Mouse (Mus musculus) heart, embryonic 14.5 days (tissue): ENCODE data around the gene Sirt5. TPM values are rescaled to one million over a fixed set of nuclear protein-coding genes. Genes with fewer than 3 reads are reported as not detected.

Source experiments
- ATAC-seq: fragments of 200-750 bp; cut with Nextera tagmentation; 2 replicates; pipeline ENCODE4 v1.8.0; 2017; ENCODE audit warnings: low read depth, moderate TSS enrichment; ENCODE audit not compliant: insufficient number of reproducible peaks, insufficient read depth, low FRiP score
- H3K27ac ChIP-seq, 2 experiments: fragments of 200-500 bp in 1 of 2; fragments of 300-500 bp in 1 of 2; sonication (generic) in 1 of 2; replicated peaks in 1 of 2; 2 replicates each; pipeline ENCODE4 v1.5.1; 2012 to 2014; ENCODE audit warnings: low read depth in 2 of 2, low read length in 2 of 2, control low read depth in 1 of 2, mild to moderate bottlenecking in 1 of 2, mixed read lengths in 1 of 2; ENCODE audit not compliant: control insufficient read depth in 1 of 2, insufficient read depth in 1 of 2
- H3K27me3 ChIP-seq: fragments of 300-500 bp; sonication (generic); 2 replicates; pipeline ENCODE4 v1.6.1; 2014; ENCODE audit warnings: mild to moderate bottlenecking, low read length, control low read depth; ENCODE audit not compliant: control insufficient read depth, insufficient read depth
- H3K36me3 ChIP-seq: fragments of 300-500 bp; sonication (generic); 2 replicates; pipeline ENCODE4 v1.6.1; 2014; ENCODE audit warnings: mild to moderate bottlenecking, control low read depth, low read length, mixed read lengths; ENCODE audit not compliant: control insufficient read depth, insufficient read depth
- H3K4me1 ChIP-seq, 2 experiments: fragments of 200-500 bp in 1 of 2; fragments of 300-500 bp in 1 of 2; sonication (generic) in 1 of 2; 2 replicates each; pipeline ENCODE4 v1.6.1; 2012 to 2014; ENCODE audit warnings: low read length in 2 of 2, control low read depth in 1 of 2, mixed read lengths in 1 of 2; ENCODE audit not compliant: control insufficient read depth in 2 of 2, insufficient read depth in 2 of 2
- H3K4me2 ChIP-seq: fragments of 300-500 bp; sonication (generic); 2 replicates; pipeline ENCODE4 v1.6.1; 2014; ENCODE audit warnings: mild to moderate bottlenecking, low read length
- H3K4me3 ChIP-seq, 2 experiments: fragments of 200-500 bp in 1 of 2; fragments of 300-500 bp in 1 of 2; sonication (generic) in 1 of 2; 2 replicates each; pipeline ENCODE4 v1.5.1; 2012 to 2014; ENCODE audit warnings: low read length in 2 of 2, mild to moderate bottlenecking in 2 of 2, control low read depth in 1 of 2, low read depth in 1 of 2, moderate library complexity in 1 of 2; ENCODE audit not compliant: control insufficient read depth in 1 of 2, insufficient read depth in 1 of 2
- H3K9ac ChIP-seq: fragments of 300-500 bp; sonication (generic); 2 replicates; pipeline ENCODE4 v1.6.1; 2014; ENCODE audit warnings: mild to moderate bottlenecking, low read length
- H3K9me3 ChIP-seq: fragments of 300-500 bp; sonication (generic); 2 replicates; pipeline ENCODE4 v1.6.1; 2016; ENCODE audit warnings: low read length, control low read depth; ENCODE audit not compliant: control insufficient read depth
- WGBS: fragments of 180-500 bp; shearing (Covaris S2); extraction: QIAGEN DNeasy Blood & Tissue Kit; methylation state at CpG from one replicate; pipeline ENCODE4 v1.1.7; 2014; 5-methylcytosine and 5-hydroxymethylcytosine counted together
- polyA plus RNA-seq: library from polyadenylated mRNA; unstranded; fragments of >200 nt; fragmentation: Nextera tagmentation; extraction: Ambion mirVana; gene quantifications from 2 replicates; pipeline ENCODE4 v1.2.1, GENCODE M21; 2014

The Sirt5 gene
- polyA plus RNA-seq, 1 experiment from 2014 or later: 31.8 TPM

DNA sequence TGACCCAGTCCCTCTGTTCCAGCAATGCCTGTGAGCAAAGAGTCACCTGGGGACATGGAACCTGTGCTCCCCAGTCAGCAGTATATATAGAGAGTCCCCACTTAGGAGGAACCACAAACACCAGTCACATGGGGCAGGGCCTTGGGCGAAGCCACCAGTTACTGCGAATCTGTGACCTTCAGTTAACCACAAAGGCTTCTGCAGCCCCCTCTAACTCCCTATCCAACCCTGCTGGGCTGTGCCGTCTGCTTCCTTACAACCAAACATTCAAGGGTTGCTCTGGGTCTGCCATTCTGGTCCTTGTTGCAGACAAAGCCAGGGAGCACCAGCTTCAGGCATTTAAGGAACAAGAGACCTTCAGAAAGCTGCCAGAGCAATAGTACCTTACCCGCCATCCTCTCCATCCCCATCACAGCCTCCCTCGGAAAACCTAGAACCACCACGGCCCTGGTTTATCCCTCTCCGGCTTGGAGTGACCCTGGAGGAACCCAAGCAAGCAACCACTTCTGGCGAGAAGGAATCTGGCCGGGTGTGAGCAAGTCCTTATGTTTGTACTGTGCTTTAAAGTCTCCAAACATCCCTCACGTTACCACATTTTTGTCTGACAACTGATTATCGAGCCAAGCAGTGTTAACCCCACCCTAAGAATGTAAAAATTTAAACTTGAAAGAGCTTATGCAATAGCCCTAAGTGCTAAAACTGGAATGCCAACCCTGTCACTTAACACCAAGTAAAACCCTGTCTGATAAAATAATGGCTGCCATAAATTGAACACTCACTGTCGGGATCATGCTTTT is 28.7 kb upstream of the Sirt5 start:
- peaks cover 0 to 9% of the 10 kb centered on the region in 2 experiments; a peak in 2 of 4 replicates for H3K4me1 ChIP-seq
- H3K36me3 ChIP-seq: no peaks in the 10 kb centered on the region
- ATAC-seq: no peak
- H3K27ac ChIP-seq: no peak overlapping the region; a peak in 1 of 4 replicates
- no peak overlapping the region for H3K4me2 ChIP-seq
- no peaks in the 10 kb centered on the region for H3K27me3 ChIP-seq
- no peak overlapping the region for H3K4me3 ChIP-seq
- 65% methylated on average over 12 of the region's 12 CpGs for WGBS
- H3K9ac ChIP-seq: no peak overlapping the region
- H3K9me3 ChIP-seq: 0 out of 2 replicates have a peak, but pooled peaks cover 3% of the 10 kb centered on the region

DNA sequence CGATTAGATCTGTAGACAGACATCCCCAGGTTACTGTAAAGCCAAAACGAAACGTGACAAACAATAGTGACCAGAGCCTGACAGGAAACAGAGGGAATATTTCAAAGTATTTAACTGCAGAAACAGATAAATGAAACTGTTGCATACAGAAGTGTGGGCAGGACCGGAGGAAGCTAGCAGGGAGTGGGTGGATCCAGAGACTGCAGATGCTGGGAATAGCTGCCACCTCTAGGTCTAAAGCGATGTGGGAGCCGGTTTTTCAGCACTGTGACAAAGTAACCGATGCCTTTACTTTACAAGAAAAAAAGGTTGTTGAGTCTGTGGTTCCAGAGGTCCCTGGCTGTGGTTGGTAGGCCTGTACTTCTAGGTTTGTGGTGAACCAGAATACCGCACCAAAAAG is 27.3 kb upstream of the Sirt5 start:
- no peaks in the 10 kb centered on the region for H3K36me3 ChIP-seq
- no peak overlapping the region for H3K27ac ChIP-seq
- ATAC-seq: no peak
- H3K4me2 ChIP-seq: no peak overlapping the region
- H3K9ac ChIP-seq: no peak overlapping the region
- H3K4me1 ChIP-seq: peaks cover 0 to 9% of the 10 kb centered on the region in 2 experiments; a peak in 2 of 4 replicates
- no peak overlapping the region for H3K4me3 ChIP-seq
- 0 out of 2 replicates have a peak, but pooled peaks cover 3% of the 10 kb centered on the region for H3K9me3 ChIP-seq
- H3K27me3 ChIP-seq: no peaks in the 10 kb centered on the region
- 91% methylated on average over 8 of the region's 8 CpGs for WGBS

DNA sequence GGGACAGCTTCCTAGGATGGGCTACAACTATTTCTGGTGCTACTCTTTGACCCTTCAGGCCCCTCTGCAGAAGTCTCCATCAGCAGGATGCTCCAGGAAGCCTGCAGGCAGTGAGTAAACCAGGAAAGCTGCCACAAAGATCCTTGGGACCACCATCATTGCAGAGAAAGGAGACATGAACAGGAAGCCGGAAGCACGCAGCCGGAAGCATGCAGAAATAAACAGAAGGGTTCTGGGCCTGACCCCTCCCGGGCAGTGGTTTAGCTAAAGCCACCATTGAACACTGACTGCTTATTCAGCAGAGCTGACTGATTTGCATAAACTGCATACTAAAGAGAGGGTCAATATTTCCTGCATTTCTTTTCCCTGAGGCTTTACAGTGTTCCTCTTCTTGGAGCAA is 26.7 kb upstream of the Sirt5 start:
- no peaks in the 10 kb centered on the region for H3K27me3 ChIP-seq
- H3K27ac ChIP-seq: no peak overlapping the region
- ATAC-seq: no peak
- H3K9ac ChIP-seq: no peak overlapping the region
- H3K9me3 ChIP-seq: 0 out of 2 replicates have a peak, but pooled peaks cover 3% of the 10 kb centered on the region
- H3K4me1 ChIP-seq: peaks cover 0 to 9% of the 10 kb centered on the region in 2 experiments; a peak in 2 of 4 replicates
- WGBS: 79% methylated on average over 4 of the region's 4 CpGs
- no peaks in the 10 kb centered on the region for H3K36me3 ChIP-seq
- H3K4me3 ChIP-seq: no peak overlapping the region
- H3K4me2 ChIP-seq: no peak overlapping the region

DNA sequence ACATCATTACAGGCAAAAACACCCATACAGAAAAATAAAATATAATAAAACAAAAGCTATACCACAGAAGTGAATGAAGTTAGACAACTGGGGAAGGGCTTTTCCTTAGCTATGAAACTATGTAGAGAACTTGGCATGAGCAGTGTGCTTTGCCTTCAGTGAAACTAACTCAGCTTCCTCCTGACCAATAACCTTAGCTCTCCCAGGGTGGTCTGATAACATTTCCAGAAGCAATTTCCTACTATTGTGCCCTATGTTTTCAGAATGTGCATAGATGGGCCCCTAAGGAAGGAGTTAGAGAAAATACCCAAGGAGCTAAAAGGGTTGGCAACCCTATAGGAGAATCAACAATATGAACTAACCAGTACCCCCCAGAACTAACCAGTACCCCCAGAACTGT is 18.5 kb upstream of the Sirt5 start:
- peaks cover 2 to 3% of the 10 kb centered on the region in 2 experiments; a peak in 2 of 4 replicates for H3K4me1 ChIP-seq
- H3K9me3 ChIP-seq: no peaks in the 10 kb centered on the region
- H3K36me3 ChIP-seq: no peaks in the 10 kb centered on the region
- no peak for ATAC-seq
- H3K9ac ChIP-seq: no peak overlapping the region
- no peak overlapping the region for H3K27ac ChIP-seq
- no peak overlapping the region for H3K4me3 ChIP-seq
- no peak overlapping the region for H3K4me2 ChIP-seq
- no peaks in the 10 kb centered on the region for H3K27me3 ChIP-seq

DNA sequence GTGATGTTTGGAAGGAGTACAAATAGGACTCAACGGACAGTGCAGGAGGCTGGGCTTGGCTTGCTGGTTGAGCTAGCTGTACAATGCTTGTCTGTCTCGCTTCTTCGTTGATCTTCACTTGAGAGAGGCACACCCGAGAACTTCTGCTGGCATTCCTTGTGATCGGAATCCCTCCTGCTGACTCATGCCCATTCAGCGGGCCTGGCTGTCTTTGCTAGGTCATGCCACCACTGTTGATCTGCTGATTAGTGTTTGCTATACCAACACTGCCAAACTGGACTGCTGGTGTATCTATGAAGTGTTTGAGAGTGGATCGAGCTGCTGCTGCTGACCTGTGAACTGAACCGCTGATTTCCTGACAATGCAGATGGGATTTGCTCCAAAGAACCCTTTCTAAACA is 15.9 kb upstream of the Sirt5 start:
- Histone ChIP-seq H3K36me3 (no peaks in the 10 kb centered on the region), H3K27me3 (no peaks in the 10 kb centered on the region), H3K27ac (no peak overlapping the region), H3K4me2 (no peak overlapping the region), H3K4me1 (peaks cover 5 to 7% of the 10 kb centered on the region in 2 experiments; a peak in 3 of 4 replicates), H3K9ac (no peak overlapping the region), H3K9me3 (no peaks in the 10 kb centered on the region), H3K4me3 (no peak overlapping the region)
- 74% methylated on average over 8 of the region's 8 CpGs for WGBS
- ATAC-seq: no peak

DNA sequence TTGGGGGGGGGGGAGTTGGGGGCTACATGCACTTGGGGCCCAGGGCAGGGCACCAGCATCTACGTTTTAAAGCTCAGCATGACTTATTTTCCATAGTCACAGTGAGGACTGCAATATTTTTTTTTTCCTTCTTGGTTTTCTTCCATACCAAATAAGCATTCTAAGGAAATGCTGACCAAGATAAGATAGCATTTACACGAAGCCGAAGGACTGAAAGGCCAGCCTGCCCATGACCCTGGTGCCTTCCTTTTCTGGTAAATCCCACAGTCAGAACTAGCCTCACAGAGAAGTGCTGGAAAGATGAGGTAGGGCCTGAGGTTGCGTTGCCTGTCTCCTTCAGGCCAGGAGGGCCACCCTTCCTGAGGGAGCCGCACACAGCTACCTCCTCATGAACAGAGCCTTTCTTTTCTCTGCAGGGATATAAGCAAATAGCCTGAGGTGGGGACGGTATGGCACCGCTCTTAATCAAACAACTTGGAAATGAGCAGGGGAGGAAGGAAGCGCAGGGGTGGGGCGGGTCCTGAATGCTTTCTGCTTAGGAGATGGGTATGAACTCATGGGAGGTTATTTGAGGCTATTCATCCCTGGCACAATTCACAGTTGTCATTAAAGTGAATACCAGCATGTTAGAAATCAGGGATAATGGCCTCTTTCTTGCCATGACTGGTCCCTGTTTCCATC is 14.7 kb upstream of the Sirt5 start:
- H3K4me2 ChIP-seq: no peak overlapping the region
- WGBS: 55% methylated on average over 9 of the region's 9 CpGs
- H3K9me3 ChIP-seq: no peaks in the 10 kb centered on the region
- no peak for ATAC-seq
- peaks cover 5 to 18% of the 10 kb centered on the region in 2 experiments; a peak in 3 of 4 replicates for H3K4me1 ChIP-seq
- 0 out of 4 replicates have a peak overlapping the region, but pooled peaks of 1 of the 2 experiments have one; percentile 36 for H3K27ac ChIP-seq
- no peaks in the 10 kb centered on the region for H3K36me3 ChIP-seq
- no peaks in the 10 kb centered on the region for H3K27me3 ChIP-seq
- no peak overlapping the region for H3K9ac ChIP-seq
- H3K4me3 ChIP-seq: no peak overlapping the region

DNA sequence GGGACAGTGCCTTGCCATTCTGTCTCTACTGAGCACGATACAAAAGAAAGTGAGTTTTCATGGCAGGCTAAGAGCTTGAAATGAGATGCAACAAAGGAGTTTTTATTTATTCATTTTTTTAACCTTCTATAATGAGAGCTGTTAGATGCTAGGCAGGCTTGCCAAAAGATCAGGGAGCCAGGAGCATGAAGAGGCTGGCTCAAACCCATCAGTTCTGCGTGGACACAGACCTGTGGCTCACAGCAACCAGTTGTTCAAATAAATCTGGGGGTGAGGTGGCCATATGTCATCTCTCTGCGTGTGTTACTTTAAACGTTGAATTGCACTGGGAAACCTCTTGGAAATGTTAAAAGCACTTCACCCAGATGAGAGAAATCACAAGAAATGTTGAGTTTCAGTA is 11.9 kb upstream of the Sirt5 start:
- Histone ChIP-seq H3K4me2 (no peak overlapping the region), H3K4me1 (peaks cover 5 to 18% of the 10 kb centered on the region in 2 experiments; a peak in 3 of 4 replicates), H3K9me3 (no peaks in the 10 kb centered on the region), H3K27ac (no peak overlapping the region), H3K36me3 (no peaks in the 10 kb centered on the region), H3K9ac (no peak overlapping the region), H3K4me3 (no peak overlapping the region), H3K27me3 (no peaks in the 10 kb centered on the region)
- 78% methylated on average over 4 of the region's 4 CpGs for WGBS
- no peak for ATAC-seq
